Mouse (Mus musculus): Measurements from ENCODE around the gene Agxt. TPM values are rescaled to one million over a fixed set of nuclear protein-coding genes. Genes with fewer than 3 reads are reported as not detected.

The Agxt gene
- polyA plus RNA-seq, 1 experiment from 2014 or later, result not detected

DNA sequence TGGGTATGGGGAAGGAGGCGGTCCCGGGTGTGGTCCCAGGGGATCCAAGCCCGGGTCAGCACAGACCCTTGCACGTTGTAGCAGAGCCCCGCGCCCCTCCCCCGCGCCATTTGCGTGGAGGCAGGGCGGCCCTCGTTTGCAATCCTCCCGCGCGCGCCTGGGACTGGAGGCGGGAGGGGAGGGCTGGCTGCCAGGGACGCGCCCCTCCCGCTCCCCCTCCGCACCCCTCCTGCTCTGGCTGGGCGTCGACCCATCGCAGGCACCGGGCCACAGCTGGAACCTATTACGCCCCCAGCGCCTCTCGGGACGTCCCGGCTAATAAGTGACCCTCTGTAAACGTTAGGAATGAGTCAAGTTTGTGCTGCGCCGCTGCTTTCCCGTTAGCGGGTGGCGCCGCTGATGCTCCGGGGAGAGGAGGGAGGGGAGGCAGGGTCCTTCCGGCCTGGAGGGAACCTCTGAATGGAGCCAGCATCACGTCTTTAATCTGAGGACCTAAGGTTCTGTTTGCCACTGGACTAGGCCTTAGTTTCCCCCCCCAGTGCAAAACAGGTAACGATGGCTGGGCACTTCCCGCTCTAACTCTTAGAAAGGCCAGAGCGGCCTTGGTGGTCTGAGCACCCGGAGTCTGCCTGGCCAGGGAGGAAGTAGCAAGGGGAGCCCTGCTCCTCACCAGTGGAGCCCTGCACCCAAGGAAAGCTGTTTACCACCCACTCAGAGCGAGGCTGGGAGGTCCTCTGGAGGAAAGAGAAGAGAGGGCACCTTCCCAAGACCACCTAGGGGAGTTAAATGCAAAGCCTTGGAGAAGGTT is 41.7 kb downstream of the Agxt start:
- WGBS, result 2% methylated on average over 44 of the region's 44 CpGs
- ATAC-seq (ENCODE audit: low read depth), result peak; percentile 93
- H3K4me3 ChIP-seq (ENCODE audit: low read length), result peak overlapping the region; percentile 34
- no peaks in the 10 kb centered on the region for H3K36me3 ChIP-seq (ENCODE audit: control insufficient read depth, insufficient read depth, low read length)
- peak overlapping the region; percentile 40 for H3K9ac ChIP-seq (ENCODE audit: low read length)
- peak overlapping the region; percentile 54 for H3K4me2 ChIP-seq (ENCODE audit: low read depth, low read length)
- no peaks in the 10 kb centered on the region for H3K9me3 ChIP-seq (ENCODE audit: control insufficient read depth, low read length)
- peak overlapping the region; percentile 92 for H3K27ac ChIP-seq (ENCODE audit: low read length)
- H3K27me3 ChIP-seq (ENCODE audit: control insufficient read depth, insufficient read depth, low read depth, low read length), result no peaks in the 10 kb centered on the region
- H3K4me1 ChIP-seq (replicated peaks; ENCODE audit: control insufficient read depth, insufficient read depth, low read length), result peaks cover 13% of the 10 kb centered on the region

DNA sequence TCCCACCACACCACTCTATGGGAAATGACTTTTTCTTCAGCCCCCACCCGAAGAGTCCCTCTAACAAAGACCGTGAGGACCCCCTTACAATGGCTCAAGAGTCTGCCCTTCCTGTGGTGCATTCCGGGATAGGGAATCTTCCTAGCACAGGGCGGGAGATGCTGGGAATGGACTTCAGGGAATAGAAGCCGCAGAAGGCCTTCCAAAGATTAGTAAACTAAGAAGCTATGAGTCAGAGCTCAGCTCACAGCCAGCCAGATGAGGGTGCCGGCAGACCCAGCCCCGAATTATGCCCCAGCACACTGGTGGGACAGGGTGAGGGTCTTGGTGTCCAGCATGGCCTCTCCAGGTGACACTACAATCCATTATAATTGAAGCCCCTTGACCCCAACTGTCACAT is 47.2 kb downstream of the Agxt start:
- Histone ChIP-seq H3K9ac (ENCODE audit: low read length) (no peak overlapping the region), H3K4me1 (replicated peaks; ENCODE audit: control insufficient read depth, insufficient read depth, low read length) (peaks cover 4% of the 10 kb centered on the region; the same call in 1 of the 2 replicates), H3K4me3 (ENCODE audit: low read length) (no peak overlapping the region), H3K9me3 (ENCODE audit: control insufficient read depth, low read length) (no peaks in the 10 kb centered on the region), H3K36me3 (ENCODE audit: control insufficient read depth, insufficient read depth, low read length) (no peaks in the 10 kb centered on the region), H3K27me3 (ENCODE audit: control insufficient read depth, insufficient read depth, low read depth, low read length) (no peaks in the 10 kb centered on the region), H3K27ac (ENCODE audit: low read length) (no peak overlapping the region), H3K4me2 (ENCODE audit: low read depth, low read length) (no peak overlapping the region)
- WGBS, result 88% methylated on average over 7 of the region's 7 CpGs
- ATAC-seq (ENCODE audit: low read depth), result no peak

DNA sequence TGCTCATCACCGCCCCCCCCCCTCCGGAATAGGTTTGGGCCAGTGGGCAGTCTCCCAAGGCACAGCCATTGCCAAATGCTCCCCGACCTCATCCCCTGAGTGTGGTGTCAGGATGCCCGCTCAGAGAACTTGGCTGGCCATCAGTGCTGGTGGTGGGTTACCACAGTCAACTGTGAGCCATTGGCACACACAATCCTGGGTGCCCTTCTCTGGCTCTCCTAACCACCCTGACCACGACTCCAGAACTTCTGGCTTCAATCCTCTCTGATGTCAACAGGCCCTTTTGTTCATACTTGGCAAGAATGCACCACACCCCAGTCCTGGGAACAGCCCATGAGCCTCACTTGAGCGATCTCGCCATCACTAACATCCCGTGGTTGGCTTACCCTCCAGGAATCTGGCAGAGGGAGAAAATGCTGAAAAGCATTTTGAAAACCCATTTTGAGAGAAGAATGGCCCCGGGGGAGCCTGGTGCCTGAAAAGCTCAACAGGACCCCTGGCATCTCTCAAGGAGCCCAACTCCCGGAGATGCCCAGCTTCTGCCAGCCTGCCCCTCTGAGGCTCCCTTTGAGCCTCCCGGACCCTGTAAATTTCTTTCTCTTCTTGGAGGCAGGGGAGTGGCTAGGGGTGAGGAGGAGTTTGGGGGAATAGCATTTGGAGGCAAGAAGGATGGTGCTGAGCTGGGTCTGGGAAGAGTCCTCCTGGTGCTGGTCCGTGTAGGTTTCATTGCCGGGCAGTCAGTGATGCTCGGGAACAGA is 49.2 kb downstream of the Agxt start:
- Histone ChIP-seq H3K9me3 (ENCODE audit: control insufficient read depth, low read length) (no peaks in the 10 kb centered on the region), H3K27ac (ENCODE audit: low read length) (no peak overlapping the region), H3K4me2 (ENCODE audit: low read depth, low read length) (no peak overlapping the region), H3K27me3 (ENCODE audit: control insufficient read depth, insufficient read depth, low read depth, low read length) (no peaks in the 10 kb centered on the region), H3K4me3 (ENCODE audit: low read length) (no peak overlapping the region), H3K9ac (ENCODE audit: low read length) (no peak overlapping the region), H3K4me1 (replicated peaks; ENCODE audit: control insufficient read depth, insufficient read depth, low read length) (peaks cover 4% of the 10 kb centered on the region; the same call in 1 of the 2 replicates), H3K36me3 (ENCODE audit: control insufficient read depth, insufficient read depth, low read length) (no peaks in the 10 kb centered on the region)
- 72% methylated on average over 14 of the region's 14 CpGs for WGBS
- peak; percentile 13; the same call in 1 of the 2 replicates for ATAC-seq (ENCODE audit: low read depth)

DNA sequence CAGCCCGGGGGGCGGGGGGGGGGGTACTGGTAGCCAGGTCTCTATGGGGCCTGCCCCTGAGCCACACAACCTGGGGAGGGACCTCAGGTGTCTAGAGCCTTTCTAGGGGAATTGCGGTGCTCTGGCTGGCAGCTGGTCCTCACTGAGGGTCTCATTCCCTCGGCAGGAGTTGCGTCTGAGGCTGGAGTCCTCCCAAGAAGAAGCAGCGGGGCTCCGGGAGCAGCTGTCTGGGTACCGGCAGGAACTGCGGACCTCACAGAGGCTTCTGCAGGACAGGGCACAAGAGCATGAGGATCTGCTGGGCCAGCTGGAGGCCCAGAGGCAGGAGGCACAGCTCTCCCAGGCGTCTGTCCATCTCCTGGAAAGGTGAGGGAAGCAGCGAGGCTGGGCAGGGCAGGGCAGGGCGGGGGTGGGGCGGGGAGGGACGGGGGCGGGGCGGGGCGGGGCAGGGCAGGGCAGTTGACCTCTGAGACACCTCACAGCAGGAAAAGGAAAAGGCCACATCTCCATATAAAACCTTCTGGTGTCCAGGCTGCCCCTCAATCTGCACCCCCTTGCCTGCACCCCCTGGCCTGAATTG is 55.8 kb downstream of the Agxt start:
- 22% methylated on average over 9 of the region's 17 CpGs for WGBS
- ATAC-seq (ENCODE audit: low read depth), result no peak
- Histone ChIP-seq H3K4me2 (ENCODE audit: low read depth, low read length) (no peak overlapping the region), H3K36me3 (ENCODE audit: control insufficient read depth, insufficient read depth, low read length) (no peaks in the 10 kb centered on the region), H3K27ac (ENCODE audit: low read length) (no peak overlapping the region), H3K27me3 (ENCODE audit: control insufficient read depth, insufficient read depth, low read depth, low read length) (no peaks in the 10 kb centered on the region), H3K4me3 (ENCODE audit: low read length) (no peak overlapping the region), H3K9me3 (ENCODE audit: control insufficient read depth, low read length) (peaks cover 6% of the 10 kb centered on the region), H3K4me1 (replicated peaks; ENCODE audit: control insufficient read depth, insufficient read depth, low read length) (no peaks in the 10 kb centered on the region), H3K9ac (ENCODE audit: low read length) (no peak overlapping the region)

DNA sequence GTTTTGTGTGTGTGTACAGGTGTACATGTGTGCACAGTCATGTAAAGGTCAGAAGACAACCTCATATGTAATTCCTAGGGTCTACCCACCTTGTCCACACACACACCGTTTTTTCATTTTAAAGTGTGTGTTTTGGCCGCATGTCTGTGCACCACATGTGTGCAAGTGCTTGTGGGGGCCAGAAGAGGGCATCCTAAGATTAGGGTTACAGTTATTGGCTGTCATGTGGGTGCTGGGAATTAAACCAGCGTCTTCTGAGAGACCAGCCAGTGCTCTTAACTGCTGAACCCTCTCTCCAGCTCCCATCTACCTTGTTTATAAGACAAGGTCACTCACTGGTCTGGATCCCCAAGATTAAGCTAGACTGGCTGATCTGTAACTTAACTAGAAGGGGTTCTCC is 59.9 kb downstream of the Agxt start:
- 81% methylated on average over 3 of the region's 3 CpGs for WGBS
- no peak overlapping the region for H3K4me2 ChIP-seq (ENCODE audit: low read depth, low read length)
- H3K4me3 ChIP-seq (ENCODE audit: low read length), result no peak overlapping the region
- ATAC-seq (ENCODE audit: low read depth), result no peak
- H3K27ac ChIP-seq (ENCODE audit: low read length), result no peak overlapping the region
- H3K9ac ChIP-seq (ENCODE audit: low read length), result no peak overlapping the region
- no peaks in the 10 kb centered on the region for H3K36me3 ChIP-seq (ENCODE audit: control insufficient read depth, insufficient read depth, low read length)
- H3K9me3 ChIP-seq (ENCODE audit: control insufficient read depth, low read length), result peaks cover 6% of the 10 kb centered on the region
- H3K4me1 ChIP-seq (replicated peaks; ENCODE audit: control insufficient read depth, insufficient read depth, low read length), result no peaks in the 10 kb centered on the region
- no peaks in the 10 kb centered on the region for H3K27me3 ChIP-seq (ENCODE audit: control insufficient read depth, insufficient read depth, low read depth, low read length)

Other genes starting within 250 kb of the Agxt start
- gene Ankmy1, start 232.3 kb upstream of the Agxt start, polyA plus RNA-seq (2015; fragmentation: Nextera tagmentation; extraction: Ambion mirVana), result 0.48 and 0.75 TPM in 2 replicates
- 9.8 and 11.5 TPM in 2 replicates for gene Dusp28, start 228.3 kb upstream of the Agxt start, polyA plus RNA-seq (2015; fragmentation: Nextera tagmentation; extraction: Ambion mirVana)
- 14.6 and 19.8 TPM in 2 replicates for gene Rnpepl1, start 224.5 kb upstream of the Agxt start, polyA plus RNA-seq (2015; fragmentation: Nextera tagmentation; extraction: Ambion mirVana)
- gene Capn10, start 200.9 kb upstream of the Agxt start, polyA plus RNA-seq (2015; fragmentation: Nextera tagmentation; extraction: Ambion mirVana), result 27.5 and 29.2 TPM in 2 replicates
- 0.46 and 0.52 TPM in 2 replicates for gene Gpr35, start 184.4 kb upstream of the Agxt start, polyA plus RNA-seq (2015; fragmentation: Nextera tagmentation; extraction: Ambion mirVana)
- gene Aqp12, start 128.9 kb upstream of the Agxt start, polyA plus RNA-seq (2015; fragmentation: Nextera tagmentation; extraction: Ambion mirVana), result not detected in 2 replicates
- gene Kif1a, start 33.3 kb upstream of the Agxt start, polyA plus RNA-seq (2015; fragmentation: Nextera tagmentation; extraction: Ambion mirVana), result 7.9 and 9.2 TPM in 2 replicates
- 23.0 and 26.0 TPM in 2 replicates for gene 2310007B03Rik, start 25.7 kb downstream of the Agxt start, polyA plus RNA-seq (2015; fragmentation: Nextera tagmentation; extraction: Ambion mirVana)
- gene Crocc2, start 33.5 kb downstream of the Agxt start, polyA plus RNA-seq (2015; fragmentation: Nextera tagmentation; extraction: Ambion mirVana), result 4.9 and 5.1 TPM in 2 replicates
- gene Sned1, start 100.6 kb downstream of the Agxt start, polyA plus RNA-seq (2015; fragmentation: Nextera tagmentation; extraction: Ambion mirVana), result 20.2 and 22.6 TPM in 2 replicates
- 34.2 and 36.4 TPM in 2 replicates for gene Mterf4, start 170.7 kb downstream of the Agxt start, polyA plus RNA-seq (2015; fragmentation: Nextera tagmentation; extraction: Ambion mirVana)
- 61.8 and 71.4 TPM in 2 replicates for gene Ppp1r7, start 207.6 kb downstream of the Agxt start, polyA plus RNA-seq (2015; fragmentation: Nextera tagmentation; extraction: Ambion mirVana)
- 14.7 and 15.2 TPM in 2 replicates for gene Pask, start 208.2 kb downstream of the Agxt start, polyA plus RNA-seq (2015; fragmentation: Nextera tagmentation; extraction: Ambion mirVana)
- gene Ano7, start 238.7 kb downstream of the Agxt start, polyA plus RNA-seq (2015; fragmentation: Nextera tagmentation; extraction: Ambion mirVana), result 0.14 and 0.19 TPM in 2 replicates